Mouse (Mus musculus): ENCODE data around the gene Gm44805. TPM values are rescaled to one million over a fixed set of nuclear protein-coding genes. Genes with fewer than 3 reads are reported as not detected.

The Gm44805 gene
- polyA plus RNA-seq (2015; fragmentation: Illumina TruSeq; extraction: RNeasy Lipid Tissue Mini Kit (QIAGEN cat#74804); ENCODE audit: insufficient read depth, low replicate concordance): not detected

GRCm38 (mm10) chr7:19681202-19681694, at the start of gene Gm44805, which contains the start of gene Apoc4:
Gm44805 (minus strand) TSS chr7:19681423.
Apoc4 (minus strand) TSS chr7:19681479.

GRCm38 (mm10) chr7:19715239-19716054, 34.2 kb upstream of the Gm44805 start, which contains the start of gene Tomm40:
Tomm40 (minus strand) TSS chr7:19715438.

DNA sequence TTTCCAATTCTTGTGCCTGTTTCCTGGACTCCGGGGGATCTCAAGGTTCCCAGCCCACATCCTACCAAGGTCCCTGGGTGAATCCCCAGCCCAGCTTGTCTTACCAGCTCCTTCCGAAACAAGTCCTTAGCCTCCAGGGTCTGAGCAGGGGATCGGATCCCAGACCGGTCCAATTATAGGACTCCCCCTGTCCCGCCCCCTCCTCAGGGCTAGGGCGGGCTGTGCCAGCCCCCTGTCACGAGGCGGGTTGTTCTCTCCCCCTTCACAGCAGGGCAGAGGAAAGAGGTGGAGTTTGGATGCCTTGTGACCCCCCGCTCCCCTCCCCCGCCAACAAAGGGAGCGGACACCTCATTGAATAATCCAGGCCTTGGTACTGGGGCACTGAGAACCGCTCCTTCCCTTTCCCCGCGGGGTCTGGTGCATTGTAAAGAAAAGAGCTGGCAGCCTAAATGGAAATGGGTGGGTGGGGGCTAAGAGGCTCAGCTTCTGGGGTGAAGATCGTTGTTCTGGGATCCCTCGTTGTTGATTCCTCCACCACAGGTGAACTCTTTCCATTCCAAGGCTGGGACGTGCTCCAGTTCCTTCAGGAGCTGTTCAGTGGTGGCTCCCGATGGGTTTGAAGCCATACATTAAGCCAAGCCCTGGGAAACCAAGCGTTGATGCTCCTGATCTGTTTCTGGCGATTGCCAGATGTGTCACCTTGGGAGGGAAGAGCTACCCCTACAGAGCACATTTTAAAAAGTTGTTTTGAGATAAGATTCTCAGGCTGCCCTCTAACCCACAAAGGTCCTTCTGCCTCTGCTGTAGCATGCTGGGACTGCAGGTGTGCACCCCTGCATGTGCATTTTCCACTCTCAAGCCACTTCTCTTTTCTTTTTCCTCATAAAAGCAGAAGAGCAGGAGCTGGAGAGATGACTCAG, 17.9 kb upstream of the Gm44805 start, which contains the start of gene Apoe:
Apoe (minus strand) TSS at position 282 of the 920 bp plus-strand sequence.

DNA sequence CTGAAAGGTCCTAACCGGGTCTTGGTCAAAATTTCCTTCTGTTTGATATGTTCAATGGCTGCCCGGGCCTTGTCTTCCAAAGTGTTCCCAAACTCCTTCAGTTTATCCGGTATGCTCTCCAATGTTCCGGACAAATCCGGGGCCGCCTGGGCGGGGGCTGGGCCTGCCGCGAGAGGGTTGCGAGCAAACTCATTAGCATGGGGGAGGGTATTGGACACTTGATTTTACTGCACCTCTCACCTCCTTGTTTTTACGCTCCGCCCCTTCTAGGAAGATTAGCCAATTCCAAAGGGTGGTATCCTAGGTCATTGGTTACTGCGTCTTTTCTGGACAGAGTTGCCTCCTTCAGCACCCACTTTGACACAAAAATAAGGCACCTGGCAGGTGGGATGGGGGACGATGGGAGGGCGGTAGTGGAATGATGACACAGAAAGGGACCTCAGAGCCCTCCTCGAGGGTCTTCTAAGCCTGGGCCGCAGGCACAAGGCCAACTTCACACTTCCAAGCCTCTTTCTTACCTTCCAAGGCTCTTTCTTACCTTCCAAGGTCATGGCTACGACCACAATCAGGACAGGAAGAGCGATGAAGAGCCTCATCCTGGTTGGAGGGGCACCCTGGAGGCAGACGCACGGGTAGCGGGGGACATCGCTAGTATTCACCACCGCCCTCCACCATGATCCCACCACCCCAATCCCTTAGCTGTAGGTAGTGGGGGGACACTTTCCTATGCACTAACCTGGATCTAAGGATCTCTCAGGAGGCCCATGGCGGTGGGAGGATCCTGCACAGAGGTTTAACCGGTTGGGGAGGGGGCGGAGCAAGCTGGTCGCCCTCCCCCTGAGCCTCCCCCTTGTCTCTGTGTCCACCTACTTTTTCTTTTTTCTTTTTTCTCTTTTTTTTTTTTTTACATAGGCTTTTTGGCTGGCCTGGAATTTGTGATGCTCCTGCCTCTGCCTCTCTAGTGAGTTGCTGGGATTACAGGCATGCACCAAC, 10.9 kb upstream of the Gm44805 start, which contains the start of gene Apoc1:
Apoc1 (minus strand) TSS at position 788 of the 993 bp plus-strand sequence.

GRCm38 (mm10) chr7:19677872-19678271, 3.4 kb downstream of the Gm44805 start, which contains the start of gene Apoc2:
Apoc2 (minus strand) TSS chr7:19677941.

DNA sequence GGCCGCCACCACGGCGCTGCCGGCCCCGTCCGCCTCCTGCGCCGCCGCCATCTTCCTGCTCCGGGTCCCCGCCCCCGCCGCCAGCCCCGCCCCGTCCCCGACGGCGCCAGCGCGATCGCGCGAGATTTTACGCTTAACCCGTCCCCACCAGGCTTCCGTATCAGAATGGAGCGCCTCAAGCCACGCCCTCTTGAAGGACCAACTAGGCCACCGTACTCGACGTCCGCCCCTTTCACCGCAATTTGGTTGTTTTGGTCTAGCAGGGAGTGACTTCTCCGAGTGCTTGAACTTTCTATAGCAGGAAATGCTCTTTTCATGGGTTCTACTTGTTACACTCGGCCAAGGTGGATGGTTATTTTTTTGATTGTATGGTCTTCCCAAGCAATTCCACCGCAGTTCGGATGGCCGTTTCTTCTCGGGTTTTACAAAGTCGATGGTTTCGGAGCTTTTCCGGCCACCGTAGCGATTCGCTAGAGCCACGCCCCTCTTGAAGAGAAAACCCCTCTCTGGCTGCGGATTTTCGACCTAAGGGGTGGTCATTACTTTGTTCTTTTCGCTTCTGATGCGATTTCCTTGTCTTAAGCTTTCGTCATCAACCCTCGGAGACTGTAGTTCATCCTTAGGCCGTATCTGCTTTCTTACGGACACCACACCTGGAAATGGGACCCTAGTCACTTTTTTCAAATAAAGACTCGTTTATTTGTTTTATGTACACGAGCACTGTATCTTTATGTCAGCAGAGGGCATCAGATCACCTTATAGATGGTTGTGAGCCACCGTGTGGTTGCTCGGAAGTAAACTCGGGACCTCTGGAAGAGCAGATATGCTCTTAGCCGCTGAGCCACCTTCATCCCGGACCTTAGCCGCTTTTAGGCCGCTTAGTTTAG, 16.0 kb downstream of the Gm44805 start, which contains the start of gene Clptm1:
Clptm1 (minus strand) TSS at position 79 of the 887 bp plus-strand sequence.

GRCm38 (mm10) chr7:19629361-19629734, 51.9 kb downstream of the Gm44805 start, which contains the start of gene Relb:
Relb (minus strand) TSS chr7:19629438.

Other genes starting within 250 kb of the Gm44805 start
- 9.6 TPM for gene Mark4, start 222.6 kb downstream of the Gm44805 start, polyA plus RNA-seq (2015; fragmentation: Illumina TruSeq; extraction: RNeasy Lipid Tissue Mini Kit (QIAGEN cat#74804); ENCODE audit: insufficient read depth, low replicate concordance)
- 2.4 TPM for gene Exoc3l2, start 218.1 kb downstream of the Gm44805 start, polyA plus RNA-seq (2015; fragmentation: Illumina TruSeq; extraction: RNeasy Lipid Tissue Mini Kit (QIAGEN cat#74804); ENCODE audit: insufficient read depth, low replicate concordance)
- gene Bloc1s3, start 173.1 kb downstream of the Gm44805 start, polyA plus RNA-seq (2015; fragmentation: Illumina TruSeq; extraction: RNeasy Lipid Tissue Mini Kit (QIAGEN cat#74804); ENCODE audit: insufficient read depth, low replicate concordance): 8.9 TPM
- gene Trappc6a, start 173.0 kb downstream of the Gm44805 start, polyA plus RNA-seq (2015; fragmentation: Illumina TruSeq; extraction: RNeasy Lipid Tissue Mini Kit (QIAGEN cat#74804); ENCODE audit: insufficient read depth, low replicate concordance): 4.6 TPM
- gene Nkpd1, start 163.6 kb downstream of the Gm44805 start, polyA plus RNA-seq (2015; fragmentation: Illumina TruSeq; extraction: RNeasy Lipid Tissue Mini Kit (QIAGEN cat#74804); ENCODE audit: insufficient read depth, low replicate concordance): 0.26 TPM
- 6.9 TPM for gene Ppp1r37, start 118.3 kb downstream of the Gm44805 start, polyA plus RNA-seq (2015; fragmentation: Illumina TruSeq; extraction: RNeasy Lipid Tissue Mini Kit (QIAGEN cat#74804); ENCODE audit: insufficient read depth, low replicate concordance)
- gene Zfp296, start 104.1 kb downstream of the Gm44805 start, polyA plus RNA-seq (2015; fragmentation: Illumina TruSeq; extraction: RNeasy Lipid Tissue Mini Kit (QIAGEN cat#74804); ENCODE audit: insufficient read depth, low replicate concordance): 2.5 TPM
- gene Gemin7, start 103.8 kb downstream of the Gm44805 start, polyA plus RNA-seq (2015; fragmentation: Illumina TruSeq; extraction: RNeasy Lipid Tissue Mini Kit (QIAGEN cat#74804); ENCODE audit: insufficient read depth, low replicate concordance): 77.3 TPM
- gene Clasrp, start 76.9 kb downstream of the Gm44805 start, polyA plus RNA-seq (2015; fragmentation: Illumina TruSeq; extraction: RNeasy Lipid Tissue Mini Kit (QIAGEN cat#74804); ENCODE audit: insufficient read depth, low replicate concordance): 39.0 TPM
- 33.2 TPM for gene Relb, start 52.0 kb downstream of the Gm44805 start, polyA plus RNA-seq (2015; fragmentation: Illumina TruSeq; extraction: RNeasy Lipid Tissue Mini Kit (QIAGEN cat#74804); ENCODE audit: insufficient read depth, low replicate concordance)
- gene Clptm1, start 16.4 kb downstream of the Gm44805 start, polyA plus RNA-seq (2015; fragmentation: Illumina TruSeq; extraction: RNeasy Lipid Tissue Mini Kit (QIAGEN cat#74804); ENCODE audit: insufficient read depth, low replicate concordance): 90.3 TPM
- 2.6 TPM for gene Apoc2, start 3.5 kb downstream of the Gm44805 start, polyA plus RNA-seq (2015; fragmentation: Illumina TruSeq; extraction: RNeasy Lipid Tissue Mini Kit (QIAGEN cat#74804); ENCODE audit: insufficient read depth, low replicate concordance)
- gene Apoc4, start 56 bp upstream of the Gm44805 start, polyA plus RNA-seq (2015; fragmentation: Illumina TruSeq; extraction: RNeasy Lipid Tissue Mini Kit (QIAGEN cat#74804); ENCODE audit: insufficient read depth, low replicate concordance): not detected
- gene Apoc1, start 11.2 kb upstream of the Gm44805 start, polyA plus RNA-seq (2015; fragmentation: Illumina TruSeq; extraction: RNeasy Lipid Tissue Mini Kit (QIAGEN cat#74804); ENCODE audit: insufficient read depth, low replicate concordance): 27.6 TPM
- 297 TPM for gene Apoe, start 17.8 kb upstream of the Gm44805 start, polyA plus RNA-seq (2015; fragmentation: Illumina TruSeq; extraction: RNeasy Lipid Tissue Mini Kit (QIAGEN cat#74804); ENCODE audit: insufficient read depth, low replicate concordance)
- gene Tomm40, start 34.0 kb upstream of the Gm44805 start, polyA plus RNA-seq (2015; fragmentation: Illumina TruSeq; extraction: RNeasy Lipid Tissue Mini Kit (QIAGEN cat#74804); ENCODE audit: insufficient read depth, low replicate concordance): 9.2 TPM
- gene Nectin2, start 69.1 kb upstream of the Gm44805 start, polyA plus RNA-seq (2015; fragmentation: Illumina TruSeq; extraction: RNeasy Lipid Tissue Mini Kit (QIAGEN cat#74804); ENCODE audit: insufficient read depth, low replicate concordance): 6.5 TPM
- 2.9 TPM for gene Bcam, start 89.6 kb upstream of the Gm44805 start, polyA plus RNA-seq (2015; fragmentation: Illumina TruSeq; extraction: RNeasy Lipid Tissue Mini Kit (QIAGEN cat#74804); ENCODE audit: insufficient read depth, low replicate concordance)
- gene Cblc, start 115.4 kb upstream of the Gm44805 start, polyA plus RNA-seq (2015; fragmentation: Illumina TruSeq; extraction: RNeasy Lipid Tissue Mini Kit (QIAGEN cat#74804); ENCODE audit: insufficient read depth, low replicate concordance): 0.40 TPM
- 48.7 TPM for gene Bcl3, start 141.3 kb upstream of the Gm44805 start, polyA plus RNA-seq (2015; fragmentation: Illumina TruSeq; extraction: RNeasy Lipid Tissue Mini Kit (QIAGEN cat#74804); ENCODE audit: insufficient read depth, low replicate concordance)
- gene Gm19345, start 170.6 kb upstream of the Gm44805 start, polyA plus RNA-seq (2015; fragmentation: Illumina TruSeq; extraction: RNeasy Lipid Tissue Mini Kit (QIAGEN cat#74804); ENCODE audit: insufficient read depth, low replicate concordance): not detected
- gene Ceacam16, start 179.9 kb upstream of the Gm44805 start, polyA plus RNA-seq (2015; fragmentation: Illumina TruSeq; extraction: RNeasy Lipid Tissue Mini Kit (QIAGEN cat#74804); ENCODE audit: insufficient read depth, low replicate concordance): 1.2 TPM
- 0.32 TPM for gene Ceacam19, start 206.5 kb upstream of the Gm44805 start, polyA plus RNA-seq (2015; fragmentation: Illumina TruSeq; extraction: RNeasy Lipid Tissue Mini Kit (QIAGEN cat#74804); ENCODE audit: insufficient read depth, low replicate concordance)
- 22.2 TPM for gene Pvr, start 239.7 kb upstream of the Gm44805 start, polyA plus RNA-seq (2015; fragmentation: Illumina TruSeq; extraction: RNeasy Lipid Tissue Mini Kit (QIAGEN cat#74804); ENCODE audit: insufficient read depth, low replicate concordance)

All from spleen, adult 10 weeks (tissue).